Mouse (Mus musculus): ENCODE results near the gene Cyp4x1.

DNA sequence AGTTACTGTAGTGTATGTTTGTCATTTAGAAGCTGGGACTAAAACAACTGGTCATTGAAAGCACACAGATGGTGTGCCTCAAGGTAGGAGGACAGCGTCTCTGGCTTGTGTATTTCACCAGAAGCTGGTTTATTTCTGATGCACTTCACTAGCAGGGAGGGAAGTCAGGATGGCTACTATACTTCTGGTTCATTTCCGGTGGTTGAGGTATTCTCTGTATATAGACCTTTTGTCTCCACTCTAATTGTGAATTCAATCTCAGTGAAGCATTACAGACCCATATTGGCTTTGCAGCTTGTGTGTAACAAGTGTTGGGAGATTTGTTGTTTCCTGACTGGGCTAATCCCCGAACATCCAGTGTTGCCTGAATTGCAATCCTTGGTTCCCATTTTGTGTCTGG is 73.3 kb downstream of the Cyp4x1 start:
- TF ChIP-seq POLR2A (IDR thresholded peaks at IDR 0.05; ENCODE audit: insufficient read depth, low read depth, low read length) (no peak), CTCF (IDR thresholded peaks at IDR 0.05; ENCODE audit: insufficient read depth, low read depth, low read length) (no peak)

All from olfactory bulb, adult 2 months (tissue).